Mouse (Mus musculus): ENCODE results near the gene Coq7. TPM values are rescaled to one million over a fixed set of nuclear protein-coding genes. Genes with fewer than 3 reads are reported as not detected.

Coq7 gene
- 129 and 131 TPM in 2 replicates for polyA plus RNA-seq (2016; fragmentation: Nextera tagmentation; extraction: Ambion mirVana)

DNA sequence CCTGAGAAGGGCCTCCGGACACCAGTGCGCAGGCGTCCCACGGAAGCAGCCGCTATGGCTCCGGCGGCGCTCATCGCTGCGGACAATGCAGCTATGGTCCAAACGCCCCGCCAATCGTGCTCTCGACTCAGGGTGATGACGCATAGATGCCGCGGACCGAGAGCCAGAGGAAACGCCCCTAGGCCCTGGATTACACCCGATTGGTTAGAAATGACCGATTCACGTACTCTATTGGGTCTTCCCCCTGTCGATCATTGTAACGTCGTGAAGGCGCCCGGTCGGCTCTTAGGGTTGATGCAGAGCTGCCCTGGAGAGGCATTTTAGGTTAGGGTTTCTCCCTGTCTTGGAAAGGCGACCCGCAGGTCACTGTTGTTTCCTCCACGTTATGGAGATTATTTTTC, at the start of gene Coq7:
Gene Coq7, minus strand, starts transcription at position 179 of the 401 bp plus-strand sequence.
- peak; percentile 97 for DNase-seq (ENCODE audit: low spot score)
- H3K9me3 ChIP-seq (replicated peaks) = no peaks in the 10 kb centered on the region
- under 1% methylated on average over 31 of the region's 31 CpGs for WGBS

DNA sequence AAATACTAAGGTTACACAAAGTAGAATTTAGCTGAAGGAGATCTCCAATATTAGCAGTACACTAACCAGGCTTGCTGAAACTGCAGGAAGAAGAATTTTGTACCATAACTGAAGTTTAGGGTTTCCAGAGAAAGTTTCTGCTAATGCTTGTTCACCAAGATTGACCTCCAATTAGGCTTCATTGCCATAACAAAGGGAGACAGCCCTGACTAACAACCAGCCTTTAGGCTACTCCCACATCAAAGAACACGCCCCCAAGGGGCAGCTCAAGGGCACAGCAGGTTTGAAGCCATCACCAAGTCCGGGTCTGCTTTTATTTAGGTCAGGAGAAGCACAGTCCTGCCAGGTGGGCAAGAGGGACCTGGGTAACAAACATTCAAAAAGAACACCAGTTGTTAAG, 46.8 kb upstream of the Coq7 start:
- H3K36me3 ChIP-seq = peaks cover 18% of the 10 kb centered on the region
- no peak overlapping the region for H3K4me3 ChIP-seq
- no peaks in the 10 kb centered on the region for H3K27me3 ChIP-seq (ENCODE audit: low read depth, poor library complexity, severe bottlenecking)
- H3K4me1 ChIP-seq = peaks cover 37% of the 10 kb centered on the region
- H3K9me3 ChIP-seq (replicated peaks) = peaks cover 15% of the 10 kb centered on the region; the same call in 1 of the 2 replicates
- no peak overlapping the region for H3K27ac ChIP-seq (replicated peaks)
- DNase-seq (ENCODE audit: low spot score) = no peak
- 72% methylated on average over 2 of the region's 2 CpGs for WGBS

More for the DNA sequence above, at the start of gene Coq7:
- H3K36me3 ChIP-seq = peaks cover 14% of the 10 kb centered on the region
- H3K4me3 ChIP-seq = peak within 1 kb of the TSS; percentile 69
- peak within 1 kb of the TSS; percentile 96 for H3K27ac ChIP-seq (replicated peaks)
- no peaks in the 10 kb centered on the region for H3K27me3 ChIP-seq (ENCODE audit: low read depth, poor library complexity, severe bottlenecking)
- peaks cover 13% of the 10 kb centered on the region for H3K4me1 ChIP-seq

DNA sequence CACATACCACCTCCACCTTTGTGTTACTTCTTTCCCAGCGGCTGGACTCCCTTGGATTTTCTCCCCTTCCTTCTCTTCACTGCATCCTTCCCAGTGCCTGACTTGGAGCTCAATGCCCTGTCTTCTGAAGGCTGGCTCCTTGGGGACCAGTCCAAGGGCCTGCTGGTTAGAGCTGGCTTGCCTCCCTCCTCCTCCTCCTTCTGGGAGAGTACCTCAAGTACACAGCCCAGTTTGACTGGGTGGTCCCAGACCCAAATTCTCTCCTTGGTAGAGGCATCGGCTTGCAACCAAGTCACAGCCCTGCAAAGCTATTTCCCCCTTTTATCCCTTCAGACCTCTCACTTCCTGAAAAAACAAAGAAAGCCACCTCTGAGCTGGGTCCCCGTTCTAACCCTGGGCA, 45.1 kb upstream of the Coq7 start:
- DNase-seq (ENCODE audit: low spot score) = no peak
- Histone ChIP-seq H3K4me3 (no peak overlapping the region), H3K9me3 (replicated peaks) (peaks cover 15% of the 10 kb centered on the region; the same call in 1 of the 2 replicates), H3K4me1 (peaks cover 25% of the 10 kb centered on the region), H3K27ac (replicated peaks) (peak overlapping the region; percentile 24), H3K27me3 (ENCODE audit: low read depth, poor library complexity, severe bottlenecking) (no peaks in the 10 kb centered on the region), H3K36me3 (peaks cover 18% of the 10 kb centered on the region)
- 76% methylated on average over 3 of the region's 3 CpGs for whole genome bisulfite sequencing

DNA sequence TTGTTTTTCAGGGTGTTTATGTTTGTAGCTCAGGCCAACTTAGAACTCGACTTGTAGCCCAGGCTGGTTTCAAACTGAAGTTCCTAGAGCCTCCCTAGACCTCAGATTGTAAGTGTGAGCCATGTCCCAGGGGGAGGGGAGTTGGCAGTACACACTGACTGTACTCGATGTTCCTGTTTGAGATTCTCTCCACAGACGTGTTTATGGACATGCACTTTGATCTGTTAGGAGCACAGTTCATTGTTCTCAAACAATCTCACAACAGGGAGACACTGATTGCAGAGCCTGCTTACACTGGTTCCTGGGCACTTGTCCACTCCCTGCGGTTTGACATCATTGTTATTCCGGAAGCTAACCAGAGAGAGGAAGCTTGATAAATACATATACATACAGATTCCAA, 38.9 kb upstream of the Coq7 start:
- Histone ChIP-seq H3K27ac (replicated peaks) (no peak overlapping the region), H3K9me3 (replicated peaks) (no peaks in the 10 kb centered on the region), H3K4me1 (peaks cover 20% of the 10 kb centered on the region), H3K4me3 (no peak overlapping the region), H3K36me3 (no peaks in the 10 kb centered on the region), H3K27me3 (ENCODE audit: low read depth, poor library complexity, severe bottlenecking) (no peaks in the 10 kb centered on the region)
- WGBS = 71% methylated on average over 5 of the region's 5 CpGs
- DNase-seq (ENCODE audit: low spot score) = no peak

DNA sequence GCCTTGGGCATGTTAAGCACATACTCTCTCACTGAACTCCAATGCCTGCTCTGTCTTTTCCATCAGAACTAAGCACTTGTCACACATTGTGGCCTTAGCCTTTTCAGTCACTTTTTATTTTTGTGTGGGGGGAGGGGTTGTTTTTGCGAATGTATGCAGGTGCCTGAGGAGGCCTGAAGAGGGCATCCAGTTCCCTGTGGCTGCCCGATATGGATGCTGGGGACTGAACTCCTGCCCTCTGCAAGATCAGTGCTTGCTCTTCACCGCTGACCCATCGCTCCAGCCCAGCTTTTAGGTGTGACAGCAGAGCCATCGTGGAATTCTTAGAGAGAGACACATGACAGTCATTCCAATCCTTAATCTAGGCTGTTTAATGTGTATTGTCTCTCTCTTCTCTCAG, 38.2 kb upstream of the Coq7 start:
- peaks cover 16% of the 10 kb centered on the region for H3K4me1 ChIP-seq
- WGBS = 55% methylated on average over 5 of the region's 5 CpGs
- H3K36me3 ChIP-seq = no peaks in the 10 kb centered on the region
- H3K27me3 ChIP-seq (ENCODE audit: low read depth, poor library complexity, severe bottlenecking) = no peaks in the 10 kb centered on the region
- H3K27ac ChIP-seq (replicated peaks) = 0 out of 2 replicates have a peak overlapping the region, but pooled peaks have one; percentile 9
- no peak overlapping the region for H3K4me3 ChIP-seq
- no peaks in the 10 kb centered on the region for H3K9me3 ChIP-seq (replicated peaks)
- no peak for DNase-seq (ENCODE audit: low spot score)

DNA sequence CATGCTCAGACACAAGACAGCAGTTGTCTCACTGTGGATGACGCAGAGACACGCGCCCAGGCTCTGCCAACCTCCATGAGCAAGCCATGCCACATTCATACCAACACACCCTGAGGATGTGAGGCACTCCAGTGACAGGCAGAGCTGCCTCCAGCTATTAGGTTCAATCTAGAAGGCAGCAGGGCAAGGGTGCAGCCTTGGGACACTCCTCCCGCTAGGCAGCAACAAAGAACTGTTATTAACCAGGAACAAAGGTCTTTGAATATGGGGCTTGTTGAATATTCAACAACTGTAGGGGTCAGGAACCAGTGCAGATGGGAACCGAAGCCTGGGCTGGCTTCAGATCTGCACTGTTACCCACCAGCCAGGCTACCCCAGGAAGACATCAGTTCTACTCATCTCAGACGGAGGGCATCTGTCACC, 36.0 kb upstream of the Coq7 start:
- peak overlapping the region; percentile 68 for H3K27ac ChIP-seq (replicated peaks)
- H3K4me1 ChIP-seq = peaks cover 12% of the 10 kb centered on the region
- DNase-seq (ENCODE audit: low spot score) = no peak
- H3K9me3 ChIP-seq (replicated peaks) = no peaks in the 10 kb centered on the region
- H3K27me3 ChIP-seq (ENCODE audit: low read depth, poor library complexity, severe bottlenecking) = no peaks in the 10 kb centered on the region
- 67% methylated on average over 6 of the region's 6 CpGs for WGBS
- H3K4me3 ChIP-seq = no peak overlapping the region
- H3K36me3 ChIP-seq = peaks cover 12% of the 10 kb centered on the region

DNA sequence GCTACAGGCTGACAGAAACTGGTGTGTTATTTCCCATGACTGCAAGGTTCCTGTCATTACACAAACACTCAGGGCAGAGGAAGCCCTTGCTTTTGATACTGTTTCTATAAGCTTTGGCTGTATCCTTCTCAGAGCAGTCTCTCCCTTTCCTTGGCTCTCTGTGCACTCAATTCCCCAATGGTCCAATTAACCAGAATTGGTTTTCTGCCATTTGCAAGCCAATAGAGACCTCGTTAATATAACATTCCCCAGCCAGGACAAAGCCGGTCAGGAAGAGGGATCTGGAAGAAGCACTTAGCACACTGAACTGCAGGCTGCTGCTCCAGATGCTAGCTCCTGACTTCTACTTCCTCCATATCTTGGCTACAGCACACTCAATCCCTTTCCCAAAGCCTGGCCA, 21.1 kb upstream of the Coq7 start:
- Histone ChIP-seq H3K27ac (replicated peaks) (no peak overlapping the region), H3K27me3 (ENCODE audit: low read depth, poor library complexity, severe bottlenecking) (no peaks in the 10 kb centered on the region), H3K9me3 (replicated peaks) (peaks cover 7% of the 10 kb centered on the region; the same call in 1 of the 2 replicates), H3K36me3 (peaks cover 78% of the 10 kb centered on the region), H3K4me3 (no peak overlapping the region), H3K4me1 (no peaks in the 10 kb centered on the region)
- DNase-seq (ENCODE audit: low spot score) = no peak
- 92% methylated on average over 2 of the region's 2 CpGs for WGBS

DNA sequence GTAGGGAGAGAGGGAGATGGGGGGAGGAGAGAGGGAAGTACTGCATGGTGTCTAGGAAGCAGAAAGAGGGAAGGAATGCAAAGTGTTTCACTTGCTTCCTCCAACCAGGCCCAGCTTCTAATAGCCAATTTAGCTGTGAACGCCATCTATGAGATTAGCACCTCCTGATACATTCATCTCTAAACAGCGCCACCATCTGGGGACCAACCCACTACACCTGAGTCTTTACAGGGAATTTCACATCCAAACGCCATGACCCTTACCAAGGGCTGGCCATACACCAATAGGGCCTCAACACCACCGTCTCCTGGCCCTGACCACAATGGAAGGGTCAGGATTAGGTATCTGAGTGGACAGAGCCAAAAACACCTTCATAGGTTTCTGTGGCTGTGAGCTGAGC, 20.7 kb upstream of the Coq7 start:
- no peaks in the 10 kb centered on the region for H3K4me1 ChIP-seq
- H3K4me3 ChIP-seq = no peak overlapping the region
- WGBS = 71% methylated on average over 4 of the region's 4 CpGs
- H3K27me3 ChIP-seq (ENCODE audit: low read depth, poor library complexity, severe bottlenecking) = no peaks in the 10 kb centered on the region
- DNase-seq (ENCODE audit: low spot score) = no peak
- no peak overlapping the region for H3K27ac ChIP-seq (replicated peaks)
- peaks cover 80% of the 10 kb centered on the region for H3K36me3 ChIP-seq
- H3K9me3 ChIP-seq (replicated peaks) = peaks cover 7% of the 10 kb centered on the region; the same call in 1 of the 2 replicates

DNA sequence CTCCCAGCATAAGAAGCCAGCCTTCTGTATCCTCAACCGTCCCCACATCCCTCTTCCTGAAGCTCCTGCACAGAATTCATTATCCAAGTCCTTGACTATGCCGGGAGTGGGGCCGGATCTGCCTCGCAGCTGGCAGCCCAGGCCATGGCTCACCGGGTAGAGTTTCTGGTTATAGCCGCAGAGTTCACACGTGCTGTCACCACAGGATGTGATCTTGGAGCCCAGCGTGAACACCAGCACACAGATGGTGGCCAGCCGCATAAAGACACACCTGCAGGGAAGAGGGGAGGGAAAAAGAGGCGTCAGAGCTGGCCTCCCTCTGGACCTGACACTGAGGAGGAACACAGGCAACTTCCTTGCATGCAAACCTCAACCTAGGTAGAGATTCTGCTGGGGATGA, 14.3 kb upstream of the Coq7 start:
- no peak for DNase-seq (ENCODE audit: low spot score)
- Histone ChIP-seq H3K9me3 (replicated peaks) (peaks cover 7% of the 10 kb centered on the region; the same call in 1 of the 2 replicates), H3K36me3 (peaks cover 64% of the 10 kb centered on the region), H3K27me3 (ENCODE audit: low read depth, poor library complexity, severe bottlenecking) (no peaks in the 10 kb centered on the region), H3K4me1 (no peaks in the 10 kb centered on the region), H3K27ac (replicated peaks) (no peak overlapping the region), H3K4me3 (no peak overlapping the region)
- WGBS = 86% methylated on average over 10 of the region's 10 CpGs

DNA sequence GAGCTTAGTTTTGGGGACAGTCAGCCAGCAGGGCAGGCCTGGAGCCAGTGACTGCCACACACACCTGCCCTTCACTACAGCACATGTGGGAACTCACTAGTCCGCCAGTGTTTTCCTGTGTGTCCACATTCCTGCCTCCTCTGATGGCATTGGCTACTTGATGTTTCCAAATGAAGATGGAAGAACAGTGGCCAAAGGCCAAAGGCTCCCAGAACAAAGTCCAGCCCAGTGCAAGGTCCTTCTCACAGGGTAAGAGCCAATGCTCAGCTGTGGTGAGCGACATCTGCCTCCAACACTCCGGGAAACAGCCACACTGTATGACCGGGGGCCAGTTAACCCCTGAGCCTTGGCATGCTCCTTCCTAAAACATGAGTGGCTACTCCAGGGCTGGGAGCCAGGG, 11.0 kb upstream of the Coq7 start:
- Histone ChIP-seq H3K4me1 (no peaks in the 10 kb centered on the region), H3K27ac (replicated peaks) (no peak overlapping the region), H3K4me3 (no peak overlapping the region), H3K36me3 (peaks cover 42% of the 10 kb centered on the region), H3K27me3 (ENCODE audit: low read depth, poor library complexity, severe bottlenecking) (no peaks in the 10 kb centered on the region), H3K9me3 (replicated peaks) (no peaks in the 10 kb centered on the region)
- 95% methylated on average over 4 of the region's 4 CpGs for WGBS
- DNase-seq (ENCODE audit: low spot score) = no peak

DNA sequence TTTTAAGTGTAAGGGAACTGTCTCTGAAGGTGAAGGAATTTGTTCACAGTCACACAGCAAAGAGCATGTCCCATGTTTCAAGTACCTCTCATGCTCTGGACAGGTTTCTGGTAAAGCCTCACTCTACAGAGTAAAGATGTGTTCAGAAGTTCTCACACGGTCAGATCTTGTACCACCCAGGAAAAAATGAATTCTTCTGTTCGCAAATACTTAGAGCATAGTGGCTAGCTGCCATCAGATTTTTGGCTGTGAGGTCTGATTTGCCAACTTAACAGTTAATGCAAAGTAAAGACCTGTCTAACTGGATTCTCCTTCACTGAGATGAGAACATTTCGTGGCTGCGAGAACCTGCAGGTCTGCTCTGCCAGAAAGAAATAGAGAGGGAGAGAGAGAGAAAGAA, 1.9 kb upstream of the Coq7 start:
- Histone ChIP-seq H3K9me3 (replicated peaks) (no peaks in the 10 kb centered on the region), H3K27ac (replicated peaks) (no peak overlapping the region), H3K4me3 (no peak overlapping the region), H3K4me1 (peaks cover 13% of the 10 kb centered on the region), H3K36me3 (peaks cover 10% of the 10 kb centered on the region), H3K27me3 (ENCODE audit: low read depth, poor library complexity, severe bottlenecking) (no peaks in the 10 kb centered on the region)
- 93% methylated on average over 4 of the region's 4 CpGs for WGBS
- no peak for DNase-seq (ENCODE audit: low spot score)

DNA sequence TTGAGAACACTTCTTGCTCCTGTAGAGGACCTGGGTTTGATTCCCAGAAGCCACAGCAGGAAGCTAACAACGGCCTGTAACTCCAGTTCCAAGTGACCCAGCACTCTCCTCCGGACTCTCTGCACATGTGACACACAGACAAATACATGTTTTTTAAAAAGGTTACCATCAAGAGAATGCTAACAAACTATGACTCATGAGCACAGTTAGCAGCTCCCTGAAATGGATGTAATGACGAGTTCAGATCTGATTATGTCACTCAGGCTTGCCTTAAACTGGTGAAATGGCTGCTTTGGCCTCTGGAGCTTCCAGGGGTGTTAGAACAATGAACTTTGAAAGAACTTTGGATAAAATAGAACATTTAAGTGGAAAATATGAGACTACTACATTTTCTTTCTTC, 1.2 kb upstream of the Coq7 start:
- H3K27ac ChIP-seq (replicated peaks) = no peak overlapping the region
- no peak overlapping the region for H3K4me3 ChIP-seq
- WGBS = 81% methylated on average over 3 of the region's 3 CpGs
- H3K4me1 ChIP-seq = peaks cover 13% of the 10 kb centered on the region
- no peaks in the 10 kb centered on the region for H3K27me3 ChIP-seq (ENCODE audit: low read depth, poor library complexity, severe bottlenecking)
- peaks cover 10% of the 10 kb centered on the region for H3K36me3 ChIP-seq
- DNase-seq (ENCODE audit: low spot score) = no peak
- no peaks in the 10 kb centered on the region for H3K9me3 ChIP-seq (replicated peaks)

DNA sequence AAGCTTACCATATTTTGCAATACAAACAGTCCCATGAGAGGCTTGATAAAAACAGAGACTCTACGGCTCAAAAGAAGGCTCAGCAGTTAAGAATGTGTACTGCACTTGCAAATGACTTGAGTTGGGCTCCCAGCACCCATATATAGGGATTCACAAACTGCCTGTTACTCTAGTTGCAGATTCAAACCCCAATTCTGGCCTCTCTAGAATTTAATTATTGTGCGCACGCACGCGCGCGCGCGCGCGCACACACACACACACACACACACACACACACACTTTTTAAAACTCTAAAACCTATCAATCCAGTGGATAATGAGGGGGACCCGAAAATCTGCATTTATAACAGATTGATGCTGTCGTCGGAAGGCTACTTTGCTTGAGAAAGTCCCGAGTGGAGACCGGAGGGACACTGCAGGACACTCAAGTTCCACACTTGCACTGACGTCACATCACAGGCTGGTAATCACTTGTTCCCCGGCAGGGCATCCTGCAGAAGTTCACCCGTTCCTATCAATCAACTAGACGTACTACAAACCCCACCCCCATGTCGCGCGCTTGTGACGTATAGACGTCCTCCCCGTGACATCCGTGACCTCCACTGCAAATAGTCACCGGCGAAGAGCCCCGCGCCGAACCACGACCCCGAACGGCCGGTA, 508 bp downstream of the Coq7 start:
- H3K4me1 ChIP-seq = peaks cover 13% of the 10 kb centered on the region
- no peaks in the 10 kb centered on the region for H3K27me3 ChIP-seq (ENCODE audit: low read depth, poor library complexity, severe bottlenecking)
- peak overlapping the region; percentile 96 for H3K27ac ChIP-seq (replicated peaks)
- H3K9me3 ChIP-seq (replicated peaks) = no peaks in the 10 kb centered on the region
- DNase-seq (ENCODE audit: low spot score) = peak; percentile 97
- peak overlapping the region; percentile 69 for H3K4me3 ChIP-seq
- WGBS = under 1% methylated on average over 35 of the region's 36 CpGs
- peaks cover 19% of the 10 kb centered on the region for H3K36me3 ChIP-seq

Data from midbrain, embryonic 10.5 days (tissue).